Mouse (Mus musculus) cerebellum, adult 2 months (tissue): ENCODE measurements around the gene Mlh3.

ENCODE experiments used
- CTCF ChIP-seq: fragments of 200-500 bp; IDR thresholded peaks from 2 replicates; pipeline ENCODE4 v1.5.1; 2011; ENCODE audit warnings: low read depth, mild to moderate bottlenecking, control low read depth, low read length, moderate library complexity, borderline replicate concordance; ENCODE audit not compliant: insufficient read depth
- POLR2A ChIP-seq: fragments of 200-500 bp; IDR thresholded peaks from 2 replicates; pipeline ENCODE4 v1.6.1; 2011; ENCODE audit warnings: low read length, control low read depth, borderline replicate concordance; ENCODE audit not compliant: insufficient read depth

DNA sequence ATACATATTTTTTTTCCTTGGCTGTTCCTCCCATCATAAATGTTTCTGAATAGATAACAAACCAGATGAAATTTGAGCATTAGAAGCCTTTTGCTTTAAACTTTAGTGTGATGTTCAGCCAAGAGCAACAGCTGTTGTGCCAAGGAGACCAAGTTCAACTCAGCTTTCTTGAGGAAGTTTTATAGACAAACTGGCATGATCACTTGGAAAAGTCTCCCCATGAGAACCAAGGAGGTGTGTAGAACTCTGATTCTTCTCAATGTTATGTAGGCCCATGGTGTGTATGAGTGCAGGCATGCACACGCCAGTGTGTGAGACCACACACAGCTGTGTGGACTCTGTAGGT lies 28.4 kb upstream of the Mlh3 start:
- TF ChIP-seq POLR2A = no peak
- TF ChIP-seq CTCF = no peak
